ENCODE assay signal across 26 mouse cellular contexts in the genomic region with DNA sequence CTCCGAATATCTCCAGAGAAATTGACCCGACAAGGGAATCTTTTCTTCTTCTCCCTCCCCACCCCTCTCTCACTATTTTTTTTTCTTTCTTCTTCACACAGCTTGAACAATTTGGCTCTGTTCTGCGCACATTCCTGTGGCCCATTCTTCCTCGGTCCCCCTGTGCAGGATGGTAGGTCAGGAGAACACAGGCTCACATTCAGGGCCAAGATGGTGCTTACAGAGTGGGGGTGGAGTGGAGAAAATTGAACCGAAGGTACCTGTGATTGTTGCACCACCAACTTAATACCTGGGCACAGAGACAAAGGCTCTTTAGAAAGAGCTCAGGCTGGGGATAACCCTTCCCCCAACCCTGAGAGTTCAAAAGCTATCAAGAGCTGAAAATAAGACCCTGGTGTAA.
"Had no signal": no experiment of that assay in that cellular context is flagged by ENCODE, and none has a peak within 500 bp of the region (broad histone marks: within the 10 kb centered on the region; RNA-seq: fewer than 3 reads in every experiment).

No protein-coding gene starts in this region.

- H3K9ac ChIP-seq: kidney, embryonic 15.5 days; liver, embryonic 12.5 days; liver, embryonic 15.5 days; midbrain, embryonic 13.5 days; neural tube, embryonic 13.5 days; stomach, embryonic 15.5 days had no signal

- ATAC-seq: intestine, embryonic 16.5 days; liver, embryonic 12.5 days; midbrain, embryonic 13.5 days; midbrain, embryonic 16.5 days had no signal

- H3K4me1 ChIP-seq: kidney, embryonic 15.5 days; liver, embryonic 12.5 days; liver, embryonic 15.5 days; megakaryocyte, embryonic 14.5 days; stomach, embryonic 15.5 days had no signal

- H3K36me3 ChIP-seq: kidney, embryonic 15.5 days; limb, embryonic 13.5 days; liver, embryonic 12.5 days; liver, embryonic 15.5 days; midbrain, embryonic 10.5 days; midbrain, embryonic 13.5 days; neural tube, embryonic 13.5 days; stomach, embryonic 15.5 days had no signal

- H3K27ac ChIP-seq: kidney, embryonic 15.5 days; left cerebral cortex, adult 2 months; liver, embryonic 12.5 days; liver, embryonic 15.5 days; midbrain, embryonic 13.5 days; neural tube, embryonic 13.5 days; stomach, embryonic 15.5 days had no signal

- H3K27me3 ChIP-seq: kidney, embryonic 15.5 days; limb, embryonic 13.5 days; liver, embryonic 12.5 days; liver, embryonic 15.5 days; megakaryocyte, embryonic 14.5 days; midbrain, embryonic 13.5 days; neural tube, embryonic 13.5 days; stomach, embryonic 15.5 days had no signal

- H3K4me3 ChIP-seq: kidney, embryonic 15.5 days; left cerebral cortex, adult 2 months; liver, embryonic 12.5 days; liver, embryonic 15.5 days; midbrain, embryonic 10.5 days; midbrain, embryonic 13.5 days; myocyte; neural tube, embryonic 13.5 days; stomach, embryonic 15.5 days had no signal

- DNase-seq: kidney, adult 18-20 months; kidney, postnatal 10 days; kidney, postnatal 36 days; layer of hippocampus, postnatal 36 days; liver; lung, adult 18-20 months; lung, postnatal 14 days; retina, postnatal 1 day; right cerebral cortex, postnatal 25 days; spleen, adult 18-20 months; thymus, adult 2 months; thymus, postnatal 14 days; thymus, postnatal 4 days had no signal

- H3K4me2 ChIP-seq: kidney, embryonic 15.5 days; liver, embryonic 12.5 days; liver, embryonic 15.5 days; midbrain, embryonic 13.5 days; neural tube, embryonic 13.5 days; stomach, embryonic 15.5 days had no signal

- H3K9me3 ChIP-seq: kidney, embryonic 15.5 days; limb, embryonic 13.5 days; liver, embryonic 12.5 days; liver, embryonic 15.5 days; midbrain, embryonic 10.5 days; midbrain, embryonic 13.5 days; neural tube, embryonic 13.5 days; stomach, embryonic 15.5 days had no signal
